9 mouse cellular contexts compared by ENCODE assay signal in genomic region chr1:24587141-24587541, GRCm38 (mm10). TPM values are rescaled to one million over a fixed set of nuclear protein-coding genes. Genes with fewer than 3 reads are reported as not detected.
A peak's percentile ranks its signal among the peaks of the same experiment; 100 is the strongest.
DNase-seq lines count a peak whose midpoint lies in the region; ATAC-seq and TF ChIP-seq lines count a peak whose summit lies in the region.
"Had no signal": no experiment of that assay in that cellular context is flagged by ENCODE, and none has a peak within 500 bp of the region (broad histone marks: within the 10 kb centered on the region; RNA-seq: fewer than 3 reads in every experiment).

TSS of gene Col19a1 (minus strand) at chr1:24587472.

- peak; percentile 49; the same call in 1 of the 2 replicates for TF ChIP-seq POLR2A in cerebellum, adult 2 months (IDR thresholded peaks at IDR 0.05; ENCODE audit: borderline replicate concordance, insufficient read depth, low read length)

- peak within 1 kb of the TSS; percentile 42 for H3K4me3 ChIP-seq in kidney, postnatal 0 days (replicated peaks; ENCODE audit: low read depth, low read length)
- peak within 1 kb of the TSS; percentile 87 for H3K4me3 ChIP-seq in cerebellum, adult 2 months (replicated peaks; ENCODE audit: insufficient read depth, low read depth, low read length)
- peak within 1 kb of the TSS; percentile 52 for H3K4me3 ChIP-seq in stomach, embryonic 16.5 days (replicated peaks; ENCODE audit: low read length)

- peak within 1 kb of the TSS; percentile 23; the same call in 1 of the 2 replicates for H3K9ac ChIP-seq in kidney, postnatal 0 days (ENCODE audit: low read depth, low read length)
- peak within 1 kb of the TSS; percentile 70 for H3K9ac ChIP-seq in stomach, embryonic 16.5 days (ENCODE audit: low read length)

- peaks cover 6% of the 10 kb centered on the region; the same call in 1 of the 2 replicates for H3K4me1 ChIP-seq in kidney, postnatal 0 days (replicated peaks; ENCODE audit: insufficient read depth, low read length)
- no peaks in the 10 kb centered on the region; the same call in 1 of the 2 replicates for H3K4me1 ChIP-seq in cerebellum, adult 2 months (ENCODE audit: control insufficient read depth, insufficient read depth, low read length)
- H3K4me1 ChIP-seq in stomach, embryonic 16.5 days (ENCODE audit: control insufficient read depth, insufficient read depth, low read length): no peaks in the 10 kb centered on the region; the same call in 1 of the 2 replicates

- no peak within 1 kb of the TSS for H3K27ac ChIP-seq in kidney, postnatal 0 days
- H3K27ac ChIP-seq in cerebellum, adult 2 months (ENCODE audit: insufficient read depth, low read length): peak within 1 kb of the TSS; percentile 42
- H3K27ac ChIP-seq in stomach, embryonic 16.5 days (ENCODE audit: low read length): peak within 1 kb of the TSS; percentile 22; the same call in 1 of the 2 replicates

- H3K9me3 ChIP-seq in kidney, postnatal 0 days (replicated peaks; ENCODE audit: low read length): no peaks in the 10 kb centered on the region
- H3K9me3 ChIP-seq in stomach, embryonic 16.5 days (replicated peaks; ENCODE audit: control insufficient read depth, low read length): no peaks in the 10 kb centered on the region

- H3K27me3 ChIP-seq in kidney, postnatal 0 days (ENCODE audit: insufficient read depth, low read length): peaks cover 28% of the 10 kb centered on the region
- no peaks in the 10 kb centered on the region for H3K27me3 ChIP-seq in cerebellum, adult 2 months (ENCODE audit: control insufficient read depth, insufficient read depth, low read length)
- H3K27me3 ChIP-seq in stomach, embryonic 16.5 days (ENCODE audit: control insufficient read depth, insufficient read depth, low read length): peaks cover 28% of the 10 kb centered on the region

- 0 out of 2 replicates have a peak, but pooled peaks have one; percentile 52 for ATAC-seq in kidney, postnatal 0 days (replicated peaks; ENCODE audit: low FRiP score, low read depth)
- ATAC-seq in stomach, embryonic 16.5 days (ENCODE audit: insufficient read depth, low FRiP score): 0 out of 2 replicates have a peak, but pooled peaks have one; percentile 40

- WGBS in kidney, postnatal 0 days: 2% methylated on average over 22 of the region's 22 CpGs
- WGBS in cerebellum, adult 2 months: under 1% methylated on average over 22 of the region's 22 CpGs
- 2% methylated on average over 22 of the region's 22 CpGs for WGBS in stomach, embryonic 16.5 days

- TF ChIP-seq CTCF in kidney, postnatal 0 days (IDR thresholded peaks at IDR 0.05; ENCODE audit: low read depth): no peak
- TF ChIP-seq CTCF in cerebellum, adult 2 months (IDR thresholded peaks at IDR 0.05; ENCODE audit: borderline replicate concordance, insufficient read depth, low read depth, low read length): no peak

- H3K4me2 ChIP-seq in kidney, postnatal 0 days (ENCODE audit: low read length): peak within 1 kb of the TSS; percentile 88
- peak within 1 kb of the TSS; percentile 89 for H3K4me2 ChIP-seq in stomach, embryonic 16.5 days (ENCODE audit: low read depth, low read length)

- no peaks in the 10 kb centered on the region for H3K36me3 ChIP-seq in kidney, postnatal 0 days (ENCODE audit: insufficient read depth, low read length)
- no peaks in the 10 kb centered on the region for H3K36me3 ChIP-seq in stomach, embryonic 16.5 days (ENCODE audit: control insufficient read depth, insufficient read depth, low read length)

- no peak for DNase-seq in kidney, postnatal 0 days (ENCODE audit: low spot score)
- no peak for DNase-seq in kidney, postnatal 25 days
- DNase-seq in cerebellum, adult 2 months: peak; percentile 75 to 76
- DNase-seq in forelimb bud, embryonic 11.5 days (ENCODE audit: low read depth, low spot score): peak; percentile 30
- peak; percentile 15 to 43 for DNase-seq in layer of hippocampus, postnatal 10 days (ENCODE audit: low spot score in 2 of 2)
- DNase-seq in mesoderm, embryonic 11.5 days (ENCODE audit: low read depth, low spot score): peak; percentile 44
- DNase-seq in thymus, adult 18-20 months: no peak

RNA-seq across cellular contexts. Expression of gene Col19a1, which starts in this region (rescaled TPM):
- 0.06 and 0.16 TPM in 2 replicates for polyA plus RNA-seq in kidney, postnatal 0 days (2015; fragmentation: Nextera tagmentation; extraction: Ambion mirVana)
- polyA plus RNA-seq in cerebellum, adult 2 months (2012; rRNA removed): 3.3 and 3.6 TPM in 2 replicates
- 10 to 100 TPM; 29.1 to 30.1 TPM for total RNA-seq in layer of hippocampus, postnatal 10 days (2021)
- polyA plus RNA-seq in stomach, embryonic 16.5 days (2015; fragmentation: Nextera tagmentation; extraction: Ambion mirVana): 4.7 and 5.5 TPM in 2 replicates
- total RNA-seq: MEL had no signal

Comparison
In these comparisons a context has a peak if more than half of its experiments do, and no peak if none do; other contexts are left out.
1. Peak in ATAC-seq, H3K4me3 ChIP-seq, H3K9ac ChIP-seq and H3K4me2 ChIP-seq in kidney, postnatal 0 days; RNA of the gene not detected or under 1 TPM.
2. DNase-seq: peak in cerebellum, adult 2 months (2 of 2), forelimb bud, embryonic 11.5 days (single experiment), layer of hippocampus, postnatal 10 days (2 of 2) and mesoderm, embryonic 11.5 days (single experiment); none in kidney, postnatal 0 days (single experiment), kidney, postnatal 25 days (0 of 2) and thymus, adult 18-20 months (0 of 2).
3. Peak in every context shown above with its lines, with median percentiles within 50 percentile points of each other: H3K4me3 ChIP-seq.